Mouse (Mus musculus) embryo, embryonic 10 days (tissue): ENCODE measurements at regions not wholly inside any gene's neighbourhood (a gene's known extent, or its start where the extent isn't known, plus 50 kb on each side); places are given as distances from the start of the nearest gene placed in this dataset.

ENCODE experiments used
- DNase-seq: peaks from one replicate; pipeline ENCODE4 v3.0.0-alpha.2; 2015; ENCODE audit warnings: low spot score

- no peak for DNase-seq
Observed at GRCm38 (mm10) chr5:148454200-148454599, 54.5 kb upstream of the Slc7a1 start.

DNA sequence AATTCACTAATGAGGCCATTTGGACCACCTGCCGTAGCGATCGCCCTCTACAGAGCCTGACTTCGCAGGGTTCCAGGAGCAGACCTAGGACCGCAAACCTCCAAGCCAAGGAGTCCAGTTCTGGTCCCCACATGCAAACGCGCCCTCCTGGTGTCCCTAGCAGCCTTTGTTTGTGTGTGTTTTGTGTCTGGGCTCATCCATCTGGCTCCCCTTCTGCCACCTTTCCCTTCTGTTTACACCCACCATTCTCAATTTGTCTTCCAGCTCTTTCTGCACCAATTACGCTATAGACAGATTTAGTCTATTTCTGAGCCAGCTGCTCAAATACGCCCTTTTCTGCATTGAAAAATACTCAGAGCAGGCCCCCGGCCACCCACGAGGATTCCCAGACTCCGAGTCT lies 54.1 kb upstream of the Slc7a1 start:
- DNase-seq: peak; percentile 30

- no peak for DNase-seq
Observed at GRCm38 (mm10) chr5:148452909-148453632, 53.4 kb upstream of the Slc7a1 start.

DNA sequence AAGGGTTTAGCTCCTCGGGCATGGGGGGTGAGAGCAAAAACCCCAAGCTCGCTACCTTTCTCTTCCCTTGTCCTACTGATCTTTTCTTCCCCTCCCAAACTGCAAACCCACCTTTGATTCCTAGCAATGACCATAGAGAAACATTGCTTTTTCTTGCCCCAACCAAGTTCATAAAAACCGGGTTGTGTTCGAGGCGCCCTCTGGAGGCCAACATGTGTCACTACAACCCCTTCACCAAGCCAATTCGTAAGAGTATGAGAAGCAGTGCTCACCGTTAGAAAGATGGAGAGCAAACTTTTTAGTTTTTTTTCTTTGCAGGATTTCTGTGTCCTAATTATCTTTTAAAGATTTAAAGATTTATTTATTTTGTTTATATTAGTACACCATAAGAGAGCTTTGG lies 52.1 kb upstream of the Slc7a1 start:
- peak; percentile 37 for DNase-seq

GRCm38 (mm10) chr5:148450924-148451323 lies 51.2 kb upstream of the Slc7a1 start:
- DNase-seq: peak; percentile 73
